In genomic region chr7:90442070-90442469, GRCm38 (mm10) we compare ENCODE assay signal across 8 mouse cellular contexts. TPM values are rescaled to one million over a fixed set of nuclear protein-coding genes. Genes with fewer than 3 reads are reported as not detected.
DNase-seq lines count a peak whose midpoint lies in the region; ATAC-seq and TF ChIP-seq lines count a peak whose summit lies in the region.

No protein-coding gene starts in this region.

- H3K9me3 ChIP-seq in lung, postnatal 0 days (ENCODE audit: low read length) = no peaks in the 10 kb centered on the region
- no peaks in the 10 kb centered on the region for H3K9me3 ChIP-seq in forebrain, embryonic 10.5 days
- H3K9me3 ChIP-seq in limb, embryonic 11.5 days (ENCODE audit: control insufficient read depth, low read length) = no peaks in the 10 kb centered on the region
- H3K9me3 ChIP-seq in neural tube, embryonic 15.5 days (replicated peaks) = no peaks in the 10 kb centered on the region

- H3K27me3 ChIP-seq in lung, postnatal 0 days (replicated peaks; ENCODE audit: insufficient read depth, low read length) = no peaks in the 10 kb centered on the region
- no peaks in the 10 kb centered on the region for H3K27me3 ChIP-seq in forebrain, embryonic 10.5 days (ENCODE audit: poor library complexity, severe bottlenecking)
- no peaks in the 10 kb centered on the region for H3K27me3 ChIP-seq in limb, embryonic 11.5 days (ENCODE audit: control insufficient read depth, insufficient read depth, low read length)
- no peaks in the 10 kb centered on the region for H3K27me3 ChIP-seq in neural tube, embryonic 15.5 days (replicated peaks)

- no peaks in the 10 kb centered on the region for H3K36me3 ChIP-seq in lung, postnatal 0 days (ENCODE audit: insufficient read depth, low read length)
- peaks cover 18% of the 10 kb centered on the region for H3K36me3 ChIP-seq in forebrain, embryonic 10.5 days (replicated peaks)
- H3K36me3 ChIP-seq in limb, embryonic 11.5 days (ENCODE audit: control insufficient read depth, insufficient read depth, low read length) = no peaks in the 10 kb centered on the region
- no peaks in the 10 kb centered on the region for H3K36me3 ChIP-seq in neural tube, embryonic 15.5 days

- WGBS in lung, postnatal 0 days = 7% methylated on average over 4 of the region's 4 CpGs
- 9% methylated on average over 4 of the region's 4 CpGs for WGBS in forebrain, embryonic 10.5 days
- WGBS in limb, embryonic 11.5 days = 13% methylated on average over 4 of the region's 4 CpGs
- WGBS in neural tube, embryonic 15.5 days = 8% methylated on average over 4 of the region's 4 CpGs

- H3K4me3 ChIP-seq in lung, postnatal 0 days (ENCODE audit: low read depth, low read length) = peak overlapping the region; percentile 99
- peak overlapping the region; percentile 94 for H3K4me3 ChIP-seq in forebrain, embryonic 10.5 days
- H3K4me3 ChIP-seq in limb, embryonic 11.5 days (ENCODE audit: low read depth, low read length) = peak overlapping the region; percentile 99
- H3K4me3 ChIP-seq in neural tube, embryonic 15.5 days (replicated peaks) = peak overlapping the region; percentile 80

- intact Hi-C loops in gastrocnemius, postnatal 14 days (cut with DNase I; ENCODE audit: low total_unique reads) = no loop called here

- ATAC-seq in lung, postnatal 0 days = no peak
- ATAC-seq in limb, embryonic 11.5 days (ENCODE audit: insufficient number of reproducible peaks, low FRiP score, low TSS enrichment, low read depth) = 0 out of 2 replicates have a peak, but pooled peaks have one; percentile 4
- ATAC-seq in neural tube, embryonic 15.5 days (ENCODE audit: low FRiP score) = peak; percentile 9; the same call in 1 of the 2 replicates

- H3K4me2 ChIP-seq in lung, postnatal 0 days (replicated peaks; ENCODE audit: low read depth, low read length) = peak overlapping the region; percentile 86
- peak overlapping the region; percentile 29 for H3K4me2 ChIP-seq in limb, embryonic 11.5 days (ENCODE audit: low read depth, severe bottlenecking)
- H3K4me2 ChIP-seq in neural tube, embryonic 15.5 days = peak overlapping the region; percentile 60

- no peak for TF ChIP-seq EP300 in lung, postnatal 0 days (IDR thresholded peaks at IDR 0.05)

- no peak for TF ChIP-seq CTCF in lung, postnatal 0 days (IDR thresholded peaks at IDR 0.05)

- H3K9ac ChIP-seq in lung, postnatal 0 days (replicated peaks; ENCODE audit: low read depth) = 0 out of 2 replicates have a peak overlapping the region, but pooled peaks have one; percentile 41
- no peak overlapping the region for H3K9ac ChIP-seq in limb, embryonic 11.5 days (ENCODE audit: low read length)
- H3K9ac ChIP-seq in neural tube, embryonic 15.5 days (replicated peaks) = peak overlapping the region; percentile 92

- no peaks in the 10 kb centered on the region; the same call in 1 of the 2 replicates for H3K4me1 ChIP-seq in lung, postnatal 0 days (ENCODE audit: insufficient read depth, low read depth, low read length)
- peaks cover 22% of the 10 kb centered on the region for H3K4me1 ChIP-seq in forebrain, embryonic 10.5 days
- no peaks in the 10 kb centered on the region for H3K4me1 ChIP-seq in limb, embryonic 11.5 days (ENCODE audit: control insufficient read depth, insufficient read depth, low read length)
- peaks cover 10% of the 10 kb centered on the region for H3K4me1 ChIP-seq in neural tube, embryonic 15.5 days

- DNase-seq in lung, postnatal 0 days (ENCODE audit: low spot score) = peak; percentile 75
- no peak for DNase-seq in lung, postnatal 25 days (ENCODE audit: low spot score)
- no peak for DNase-seq in forebrain, embryonic 10.5 days (ENCODE audit: extremely low spot score, low spot score)
- DNase-seq in limb, embryonic 11.5 days (ENCODE audit: low spot score) = no peak
- DNase-seq in frontal cortex, postnatal 36 days (ENCODE audit: low spot score in 2 of 2) = no peak
- no peak for DNase-seq in gastrocnemius, postnatal 14 days
- DNase-seq in cerebellum, adult 11 months = no peak

- peak overlapping the region; percentile 99 for H3K27ac ChIP-seq in lung, postnatal 0 days (ENCODE audit: low read length)
- H3K27ac ChIP-seq in forebrain, embryonic 10.5 days = peak overlapping the region; percentile 99
- H3K27ac ChIP-seq in limb, embryonic 11.5 days (replicated peaks; ENCODE audit: low read depth, low read length) = no peak overlapping the region
- peak overlapping the region; percentile 98 for H3K27ac ChIP-seq in neural tube, embryonic 15.5 days (replicated peaks)

RNA-seq across cellular contexts. Expression of gene Crebzf, which starts 0.5 kb away (rescaled TPM):
- 23.7 and 28.7 TPM in 2 replicates for polyA plus RNA-seq in lung, postnatal 0 days (2015; fragmentation: Nextera tagmentation; extraction: Ambion mirVana)
- 21.8 and 24.2 TPM in 2 replicates for polyA plus RNA-seq in forebrain, embryonic 10.5 days (2016; fragmentation: Nextera tagmentation; extraction: Ambion mirVana)
- 45.8 and 47.2 TPM in 2 replicates for polyA plus RNA-seq in limb, embryonic 11.5 days (2014; fragmentation: Nextera tagmentation; extraction: Ambion mirVana)
- 30.2 and 33.8 TPM in 2 replicates for polyA plus RNA-seq in neural tube, embryonic 15.5 days (2015; fragmentation: Nextera tagmentation; extraction: Ambion mirVana)
- total RNA-seq in gastrocnemius, postnatal 14 days (2021) = 10 to 100 TPM; 15.1 to 15.7 TPM

RNA-seq across cellular contexts. Expression of gene Tmem126a, which starts 15.0 kb away (rescaled TPM):
- 62.6 and 63.5 TPM in 2 replicates for polyA plus RNA-seq in lung, postnatal 0 days (2015; fragmentation: Nextera tagmentation; extraction: Ambion mirVana)
- 135 and 140 TPM in 2 replicates for polyA plus RNA-seq in forebrain, embryonic 10.5 days (2016; fragmentation: Nextera tagmentation; extraction: Ambion mirVana)
- polyA plus RNA-seq in limb, embryonic 11.5 days (2014; fragmentation: Nextera tagmentation; extraction: Ambion mirVana) = 109 and 119 TPM in 2 replicates
- 139 and 163 TPM in 2 replicates for polyA plus RNA-seq in neural tube, embryonic 15.5 days (2015; fragmentation: Nextera tagmentation; extraction: Ambion mirVana)
- total RNA-seq in gastrocnemius, postnatal 14 days (2021) = 10 to 100 TPM; 79.6 to 81.3 TPM

RNA-seq across cellular contexts. Expression of gene Ccdc89, which starts 15.7 kb away (rescaled TPM):
- 1.2 and 1.4 TPM in 2 replicates for polyA plus RNA-seq in lung, postnatal 0 days (2015; fragmentation: Nextera tagmentation; extraction: Ambion mirVana)
- 2.4 and 2.5 TPM in 2 replicates for polyA plus RNA-seq in forebrain, embryonic 10.5 days (2016; fragmentation: Nextera tagmentation; extraction: Ambion mirVana)
- 2.1 and 3.1 TPM in 2 replicates for polyA plus RNA-seq in limb, embryonic 11.5 days (2014; fragmentation: Nextera tagmentation; extraction: Ambion mirVana)
- 1.3 and 1.5 TPM in 2 replicates for polyA plus RNA-seq in neural tube, embryonic 15.5 days (2015; fragmentation: Nextera tagmentation; extraction: Ambion mirVana)
- total RNA-seq in gastrocnemius, postnatal 14 days (2021) = under 1 TPM in 1 of 2 experiments, not detected in 1; 0.13 TPM

RNA-seq across cellular contexts. Expression of gene Tmem126b, which starts 33.7 kb away (rescaled TPM):
- 22.3 and 22.9 TPM in 2 replicates for polyA plus RNA-seq in lung, postnatal 0 days (2015; fragmentation: Nextera tagmentation; extraction: Ambion mirVana)
- 31.6 and 32.9 TPM in 2 replicates for polyA plus RNA-seq in forebrain, embryonic 10.5 days (2016; fragmentation: Nextera tagmentation; extraction: Ambion mirVana)
- polyA plus RNA-seq in limb, embryonic 11.5 days (2014; fragmentation: Nextera tagmentation; extraction: Ambion mirVana) = 37.0 and 41.1 TPM in 2 replicates
- 47.2 and 49.0 TPM in 2 replicates for polyA plus RNA-seq in neural tube, embryonic 15.5 days (2015; fragmentation: Nextera tagmentation; extraction: Ambion mirVana)
- total RNA-seq in gastrocnemius, postnatal 14 days (2021) = 10 to 100 TPM; 12.6 to 13.7 TPM

RNA-seq across cellular contexts. Expression of gene Dlg2, which starts 34.4 kb away (rescaled TPM):
- polyA plus RNA-seq in lung, postnatal 0 days (2015; fragmentation: Nextera tagmentation; extraction: Ambion mirVana) = 0.23 and 0.43 TPM in 2 replicates
- 0.95 and 0.96 TPM in 2 replicates for polyA plus RNA-seq in forebrain, embryonic 10.5 days (2016; fragmentation: Nextera tagmentation; extraction: Ambion mirVana)
- polyA plus RNA-seq in limb, embryonic 11.5 days (2014; fragmentation: Nextera tagmentation; extraction: Ambion mirVana) = 0.91 and 1.3 TPM in 2 replicates
- 29.8 and 29.9 TPM in 2 replicates for polyA plus RNA-seq in neural tube, embryonic 15.5 days (2015; fragmentation: Nextera tagmentation; extraction: Ambion mirVana)
- under 1 TPM; 0.51 to 0.69 TPM for total RNA-seq in gastrocnemius, postnatal 14 days (2021)

Comparison
In these comparisons a context has a peak if more than half of its experiments do, and no peak if none do; other contexts are left out.
1. H3K4me2 ChIP-seq: peak in every context shown above with its lines; median percentile 86 in lung, postnatal 0 days; 60 in neural tube, embryonic 15.5 days; 29 in limb, embryonic 11.5 days.